Mouse (Mus musculus) gastrocnemius, adult 18-20 months (tissue): ENCODE measurements around the gene Gabarap. TPM values are rescaled to one million over a fixed set of nuclear protein-coding genes. Genes with fewer than 3 reads are reported as not detected.
"Not testable (repeated sequence)": the region's sequence is repeated elsewhere in the genome, so short reads cannot be mapped to it uniquely, and the experiment has no call there.

Experiments
- DNase-seq: peaks from one replicate; pipeline ENCODE4 v3.0.0; 2021; ENCODE audit warnings: low spot score
- long read RNA-seq, 2 experiments: library from polyadenylated mRNA; stranded (forward); transcript quantifications; one replicate each; pipeline ENCODE4 v2.0.0; 2021
- total RNA-seq, 2 experiments: library from RNA; stranded (reverse); gene quantifications; 2 replicates each; pipeline ENCODE4 v1.2.3; 2021

Gabarap gene
- total RNA-seq, result 100 to 1,000 TPM; 211 to 222 TPM
- long read RNA-seq, experiment 1, transcript Gabarap-201 (4 exons, 1,351 nt), result major isoform, 114 of 115 reads
- long read RNA-seq, experiment 1, partial matches to known transcripts, result 0 of 115 reads
- long read RNA-seq, experiment 1, other reads (novel, unspliced or antisense), result 1 of 115 reads
- long read RNA-seq, experiment 2, transcript Gabarap-201 (4 exons, 1,351 nt), result major isoform, 114 of 122 reads
- long read RNA-seq, experiment 2, partial matches to known transcripts, result 1 of 122 reads
- long read RNA-seq, experiment 2, other reads (novel, unspliced or antisense), result 7 of 122 reads

- DNase-seq, result peak; percentile 97
These were observed at the start of gene Gabarap for GRCm38 (mm10) chr11:69990850-69991691. Gene Gabarap (plus strand): TSS chr11:69991143.

GRCm38 (mm10) chr11:69945216-69945615, 45.7 kb upstream of the Gabarap start:
- DNase-seq, result peak; percentile 24

- no peak for DNase-seq
These were observed 44.7 kb upstream of the Gabarap start for GRCm38 (mm10) chr11:69945997-69946891.

- peak; percentile 88 for DNase-seq
These were observed 43.4 kb upstream of the Gabarap start for GRCm38 (mm10) chr11:69947337-69948065.

GRCm38 (mm10) chr11:69948066-69948762, 42.7 kb upstream of the Gabarap start, which contains the start of gene Slc2a4:
Gene Slc2a4 (minus strand): TSS chr11:69948188.
- peak; percentile 96 for DNase-seq

GRCm38 (mm10) chr11:69948763-69949150, 42.2 kb upstream of the Gabarap start:
- peak; percentile 95 for DNase-seq

- peak; percentile 31 for DNase-seq
These were observed 40.0 kb upstream of the Gabarap start for GRCm38 (mm10) chr11:69950807-69951459.

GRCm38 (mm10) chr11:69952274-69952673, 38.7 kb upstream of the Gabarap start:
- no peak for DNase-seq

GRCm38 (mm10) chr11:69953267-69953915, 37.6 kb upstream of the Gabarap start:
- DNase-seq, result no peak

- not testable (repeated sequence) for DNase-seq
These were observed 35.3 kb upstream of the Gabarap start for GRCm38 (mm10) chr11:69955618-69956017.

- DNase-seq, result no peak
These were observed 34.7 kb upstream of the Gabarap start for GRCm38 (mm10) chr11:69956218-69956617.

- no peak for DNase-seq
These were observed 30.3 kb upstream of the Gabarap start for GRCm38 (mm10) chr11:69960616-69961015.

GRCm38 (mm10) chr11:69961841-69962240, 29.1 kb upstream of the Gabarap start:
- DNase-seq, result no peak

- no peak for DNase-seq
These were observed 26.2 kb upstream of the Gabarap start, which contains the start of gene Cldn7 for GRCm38 (mm10) chr11:69964650-69965270. Gene Cldn7 (plus strand): TSS chr11:69964779.

- DNase-seq, result no peak
These were observed 25.5 kb upstream of the Gabarap start for GRCm38 (mm10) chr11:69965271-69966005.

GRCm38 (mm10) chr11:69966006-69966859, 24.7 kb upstream of the Gabarap start:
- DNase-seq, result no peak
